8 mouse cellular contexts compared by ENCODE assay signal in the genomic region with DNA sequence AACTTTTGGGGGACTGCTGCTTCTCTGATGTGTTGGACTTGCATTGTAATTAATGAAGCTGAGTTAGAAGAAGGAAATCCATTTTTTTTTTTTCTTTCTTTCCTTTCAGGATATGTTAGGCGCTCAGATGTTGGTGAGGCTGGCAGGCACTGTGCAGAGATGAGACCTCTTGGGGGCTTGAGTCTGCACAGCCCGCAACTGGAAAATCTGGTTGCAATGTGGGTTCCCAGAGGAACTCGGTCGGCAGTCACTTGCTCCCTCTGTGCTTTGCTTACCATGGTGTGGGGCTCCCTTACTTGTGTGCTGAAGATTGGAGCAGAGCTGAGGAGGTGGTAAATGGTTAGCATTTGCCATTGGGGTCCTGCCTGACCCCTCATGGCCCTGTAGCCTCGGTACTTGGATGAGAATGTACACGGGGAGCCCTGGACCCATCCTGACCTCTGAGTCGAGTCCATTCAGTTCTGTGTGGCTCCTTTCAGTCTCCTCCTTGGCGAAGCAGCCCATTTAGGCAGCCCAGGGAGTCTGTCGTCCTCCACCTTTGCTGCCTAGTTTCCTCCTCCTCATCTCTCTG. TPM values are rescaled to one million over a fixed set of nuclear protein-coding genes. Genes with fewer than 3 reads are reported as not detected.
DNase-seq lines count a peak whose midpoint lies in the region; ATAC-seq and TF ChIP-seq lines count a peak whose summit lies in the region.

No protein-coding gene starts in this region.

- no peak for DNase-seq in cerebellum, postnatal 14 days
- no peak for DNase-seq in testis, postnatal 10 days (ENCODE audit: low spot score)
- no peak for DNase-seq in ovary, adult 18-20 months (ENCODE audit: low spot score)
- no peak for DNase-seq in Muller cell, postnatal 12 days (ENCODE audit: inconsistent ontology term)

- H3K27me3 ChIP-seq in testis, adult 2 months (ENCODE audit: control insufficient read depth, insufficient read depth, low read length), result no peaks in the 10 kb centered on the region
- H3K27me3 ChIP-seq in limb, embryonic 12.5 days, result no peaks in the 10 kb centered on the region
- H3K27me3 ChIP-seq in neural tube, embryonic 15.5 days (replicated peaks), result 0 out of 2 replicates have a peak, but pooled peaks cover 3% of the 10 kb centered on the region

- TF ChIP-seq CTCF in testis, adult 2 months (IDR thresholded peaks at IDR 0.05; ENCODE audit: control insufficient read depth, insufficient read depth, insufficient replicate concordance, low read depth, low read length), result no peak

- H3K36me3 ChIP-seq in testis, adult 2 months (ENCODE audit: control insufficient read depth, insufficient read depth, low read length), result no peaks in the 10 kb centered on the region
- H3K36me3 ChIP-seq in limb, embryonic 12.5 days, result peaks cover 24% of the 10 kb centered on the region
- no peaks in the 10 kb centered on the region for H3K36me3 ChIP-seq in neural tube, embryonic 15.5 days

- peak overlapping the region; percentile 69 for H3K4me2 ChIP-seq in limb, embryonic 12.5 days
- peak overlapping the region; percentile 83 for H3K4me2 ChIP-seq in neural tube, embryonic 15.5 days

- H3K27ac ChIP-seq in testis, adult 2 months (ENCODE audit: control insufficient read depth, insufficient read depth, low read depth, low read length), result peak overlapping the region; percentile 75
- H3K27ac ChIP-seq in limb, embryonic 12.5 days, result peak overlapping the region; percentile 75
- no peak overlapping the region for H3K27ac ChIP-seq in neural tube, embryonic 15.5 days (replicated peaks)

- peaks cover 28% of the 10 kb centered on the region for H3K4me1 ChIP-seq in testis, adult 2 months (ENCODE audit: control insufficient read depth, insufficient read depth, low read length)
- peaks cover 48% of the 10 kb centered on the region for H3K4me1 ChIP-seq in limb, embryonic 12.5 days (replicated peaks)
- H3K4me1 ChIP-seq in neural tube, embryonic 15.5 days, result peaks cover 21% of the 10 kb centered on the region

- H3K4me3 ChIP-seq in testis, adult 2 months (ENCODE audit: control insufficient read depth, low read depth, low read length), result peak overlapping the region; percentile 96
- H3K4me3 ChIP-seq in limb, embryonic 12.5 days (replicated peaks), result peak overlapping the region; percentile 70
- peak overlapping the region; percentile 64 for H3K4me3 ChIP-seq in neural tube, embryonic 15.5 days (replicated peaks)

- no peaks in the 10 kb centered on the region for H3K9me3 ChIP-seq in limb, embryonic 12.5 days
- H3K9me3 ChIP-seq in neural tube, embryonic 15.5 days (replicated peaks), result no peaks in the 10 kb centered on the region

- ATAC-seq in cerebellum, adult (ENCODE audit: insufficient number of reproducible peaks, low FRiP score, low TSS enrichment), result peak; percentile 4; the same call in 1 of the 2 replicates
- ATAC-seq in limb, embryonic 12.5 days (ENCODE audit: insufficient number of reproducible peaks, insufficient read depth, low FRiP score, low TSS enrichment, low read depth), result no peak; the same call in 1 of the 2 replicates
- ATAC-seq in neural tube, embryonic 15.5 days (ENCODE audit: low FRiP score), result peak; percentile 30

- H3K9ac ChIP-seq in limb, embryonic 12.5 days (replicated peaks), result peak overlapping the region; percentile 87
- H3K9ac ChIP-seq in neural tube, embryonic 15.5 days (replicated peaks), result peak overlapping the region; percentile 68

- TF ChIP-seq POLR2A in testis, adult 2 months (IDR thresholded peaks at IDR 0.05; ENCODE audit: control insufficient read depth, low read depth, low read length), result no peak

- 40% methylated on average over 9 of the region's 9 CpGs for WGBS in limb, embryonic 12.5 days
- 35% methylated on average over 9 of the region's 9 CpGs for WGBS in neural tube, embryonic 15.5 days

RNA-seq across cellular contexts. Expression of gene Tmem268, which starts 0.6 kb away (rescaled TPM):
- polyA plus RNA-seq in testis, adult 2 months (2012; rRNA removed), result 4.4 and 4.7 TPM in 2 replicates
- polyA plus RNA-seq in limb, embryonic 12.5 days (2016; fragmentation: Nextera tagmentation; extraction: Ambion mirVana), result 8.8 and 11.6 TPM in 2 replicates
- polyA plus RNA-seq in neural tube, embryonic 15.5 days (2015; fragmentation: Nextera tagmentation; extraction: Ambion mirVana), result 4.9 and 7.0 TPM in 2 replicates

RNA-seq across cellular contexts. Expression of gene Atp6v1g1, which starts 14.6 kb away (rescaled TPM):
- polyA plus RNA-seq in testis, adult 2 months (2012; rRNA removed), result 83.4 and 95.0 TPM in 2 replicates
- 293 and 317 TPM in 2 replicates for polyA plus RNA-seq in limb, embryonic 12.5 days (2016; fragmentation: Nextera tagmentation; extraction: Ambion mirVana)
- polyA plus RNA-seq in neural tube, embryonic 15.5 days (2015; fragmentation: Nextera tagmentation; extraction: Ambion mirVana), result 402 and 431 TPM in 2 replicates

RNA-seq across cellular contexts. Expression of gene Gm11213, which starts 45.8 kb away (rescaled TPM):
- polyA plus RNA-seq in testis, adult 2 months (2012; rRNA removed), result 66.2 and 77.1 TPM in 2 replicates
- polyA plus RNA-seq in limb, embryonic 12.5 days (2016; fragmentation: Nextera tagmentation; extraction: Ambion mirVana), result not detected in 2 replicates
- not detected in 2 replicates for polyA plus RNA-seq in neural tube, embryonic 15.5 days (2015; fragmentation: Nextera tagmentation; extraction: Ambion mirVana)

Comparison
In these comparisons a context has a peak if more than half of its experiments do, and no peak if none do; other contexts are left out.
1. RNA of gene Gm11213, which starts 45.8 kb away (polyA plus RNA-seq): 66.2 to 77.1 TPM in testis, adult 2 months; not detected in limb, embryonic 12.5 days and not detected in neural tube, embryonic 15.5 days; every median in the first group is over 10 times any median in the second.
2. Peak in every context shown above with its lines, with median percentiles within 50 percentile points of each other: H3K4me3 ChIP-seq.